Mouse (Mus musculus) cerebellum, adult 2 months (tissue): ENCODE data around the gene Pla2g6.

Source experiments
- CTCF ChIP-seq: fragments of 200-500 bp; IDR thresholded peaks from 2 replicates; pipeline ENCODE4 v1.5.1; 2011; ENCODE audit warnings: low read depth, mild to moderate bottlenecking, control low read depth, low read length, moderate library complexity, borderline replicate concordance; ENCODE audit not compliant: insufficient read depth
- POLR2A ChIP-seq: fragments of 200-500 bp; IDR thresholded peaks from 2 replicates; pipeline ENCODE4 v1.6.1; 2011; ENCODE audit warnings: low read length, control low read depth, borderline replicate concordance; ENCODE audit not compliant: insufficient read depth

- no peak for TF ChIP-seq CTCF
- TF ChIP-seq POLR2A, result no peak
Observed at GRCm38 (mm10) chr15:79258521-79258920, 69.7 kb downstream of the Pla2g6 start.
